16 mouse cellular contexts compared by ENCODE assay signal in the genomic region with DNA sequence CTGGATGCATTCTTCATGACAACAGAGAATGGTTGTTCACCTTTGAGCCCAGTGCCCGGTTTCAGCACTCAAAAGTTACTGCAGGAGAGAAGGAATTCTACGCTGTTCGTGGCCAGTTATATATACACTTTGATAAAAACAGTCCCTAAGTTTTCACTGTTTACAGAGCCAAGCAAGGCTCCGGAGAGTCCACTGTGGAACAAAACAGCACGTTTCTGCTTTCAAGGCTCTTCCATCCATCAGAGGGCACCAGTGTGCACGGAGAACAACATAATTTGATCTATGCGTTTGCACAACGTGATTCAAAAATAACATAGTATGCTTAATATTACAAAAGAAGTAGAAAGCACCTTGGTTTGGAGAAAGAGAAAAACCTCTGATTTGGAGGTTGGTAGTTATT.
DNase-seq lines count a peak whose midpoint lies in the region; ATAC-seq and TF ChIP-seq lines count a peak whose summit lies in the region.
"Had no signal": no experiment of that assay in that cellular context is flagged by ENCODE, and none has a peak within 500 bp of the region (broad histone marks: within the 10 kb centered on the region; RNA-seq: fewer than 3 reads in every experiment).

No protein-coding gene starts in this region.

- WGBS in kidney, postnatal 0 days, result 40% methylated on average over 8 of the region's 8 CpGs
- WGBS in kidney, embryonic 14.5 days, result 55% methylated on average over 8 of the region's 8 CpGs
- 23% methylated on average over 8 of the region's 8 CpGs for WGBS in intestine, postnatal 0 days

- TF ChIP-seq CTCF in kidney, postnatal 0 days (IDR thresholded peaks at IDR 0.05; ENCODE audit: low read depth), result peak; percentile 62
- TF ChIP-seq CTCF in intestine, postnatal 0 days (IDR thresholded peaks at IDR 0.05; ENCODE audit: low read depth), result peak; percentile 61

- no peaks in the 10 kb centered on the region for H3K36me3 ChIP-seq in kidney, postnatal 0 days (ENCODE audit: insufficient read depth, low read length)
- no peaks in the 10 kb centered on the region for H3K36me3 ChIP-seq in kidney, embryonic 14.5 days (ENCODE audit: control insufficient read depth, insufficient read depth, low read length)
- no peaks in the 10 kb centered on the region for H3K36me3 ChIP-seq in intestine, postnatal 0 days (ENCODE audit: control insufficient read depth, insufficient read depth)
- H3K36me3 ChIP-seq: embryonic facial prominence, embryonic 15.5 days; hindbrain, embryonic 12.5 days; limb, embryonic 10.5 days; neural tube, embryonic 15.5 days had no signal

- DNase-seq in cerebellum, postnatal 14 days, result peak; percentile 13 to 20
- no peak for DNase-seq in cerebellum, adult 9-11 months
- DNase-seq in kidney, postnatal 0 days (ENCODE audit: low spot score), result peak; percentile 50
- peak; percentile 26 for DNase-seq in adrenal gland, adult 2 months
- DNase-seq in urinary bladder, postnatal 36 days (ENCODE audit: low spot score in 2 of 2), result no peak
- DNase-seq in gastrocnemius, postnatal 10 days, result no peak
- DNase-seq: layer of hippocampus, adult 9-11 months; thymus, postnatal 25 days had no signal

- H3K27me3 ChIP-seq in kidney, postnatal 0 days (ENCODE audit: insufficient read depth, low read length), result no peaks in the 10 kb centered on the region
- no peaks in the 10 kb centered on the region for H3K27me3 ChIP-seq in kidney, embryonic 14.5 days (ENCODE audit: control insufficient read depth, insufficient read depth, low read length)
- H3K27me3 ChIP-seq in intestine, postnatal 0 days (replicated peaks; ENCODE audit: control insufficient read depth, insufficient read depth, low read length), result no peaks in the 10 kb centered on the region
- H3K27me3 ChIP-seq: embryonic facial prominence, embryonic 15.5 days; hindbrain, embryonic 12.5 days; neural tube, embryonic 15.5 days had no signal

- no peak overlapping the region for H3K4me3 ChIP-seq in kidney, postnatal 0 days (replicated peaks; ENCODE audit: low read depth, low read length)
- H3K4me3 ChIP-seq in kidney, embryonic 14.5 days (ENCODE audit: low read length), result no peak overlapping the region
- no peak overlapping the region for H3K4me3 ChIP-seq in intestine, postnatal 0 days (ENCODE audit: low read depth, low read length)
- H3K4me3 ChIP-seq: embryonic facial prominence, embryonic 15.5 days; hindbrain, embryonic 12.5 days; limb, embryonic 10.5 days; neural tube, embryonic 15.5 days had no signal

- no peaks in the 10 kb centered on the region for H3K9me3 ChIP-seq in kidney, postnatal 0 days (replicated peaks; ENCODE audit: low read length)
- no peaks in the 10 kb centered on the region for H3K9me3 ChIP-seq in kidney, embryonic 14.5 days (ENCODE audit: control insufficient read depth, low read length)
- H3K9me3 ChIP-seq in intestine, postnatal 0 days (ENCODE audit: control insufficient read depth), result no peaks in the 10 kb centered on the region
- H3K9me3 ChIP-seq: embryonic facial prominence, embryonic 15.5 days; hindbrain, embryonic 12.5 days; limb, embryonic 10.5 days; neural tube, embryonic 15.5 days had no signal

- no peak overlapping the region for H3K9ac ChIP-seq in kidney, postnatal 0 days (ENCODE audit: low read depth, low read length)
- H3K9ac ChIP-seq in kidney, embryonic 14.5 days (ENCODE audit: low read depth, low read length), result no peak overlapping the region
- no peak overlapping the region for H3K9ac ChIP-seq in intestine, postnatal 0 days (ENCODE audit: low read depth, low read length)
- H3K9ac ChIP-seq: embryonic facial prominence, embryonic 15.5 days; hindbrain, embryonic 12.5 days; neural tube, embryonic 15.5 days had no signal

- H3K4me1 ChIP-seq in kidney, postnatal 0 days (replicated peaks; ENCODE audit: insufficient read depth, low read length), result no peaks in the 10 kb centered on the region
- no peaks in the 10 kb centered on the region for H3K4me1 ChIP-seq in kidney, embryonic 14.5 days (ENCODE audit: control insufficient read depth, insufficient read depth, low read length)
- H3K4me1 ChIP-seq in intestine, postnatal 0 days (replicated peaks; ENCODE audit: control insufficient read depth, insufficient read depth, low read length), result no peaks in the 10 kb centered on the region
- H3K4me1 ChIP-seq: embryonic facial prominence, embryonic 15.5 days; hindbrain, embryonic 12.5 days; limb, embryonic 10.5 days; neural tube, embryonic 15.5 days had no signal

- H3K4me2 ChIP-seq in kidney, postnatal 0 days (ENCODE audit: low read length), result no peak overlapping the region
- no peak overlapping the region for H3K4me2 ChIP-seq in kidney, embryonic 14.5 days (replicated peaks; ENCODE audit: low read depth, low read length)
- H3K4me2 ChIP-seq in intestine, postnatal 0 days (replicated peaks; ENCODE audit: low read depth), result no peak overlapping the region
- H3K4me2 ChIP-seq: embryonic facial prominence, embryonic 15.5 days; heart, embryonic 11.5 days; hindbrain, embryonic 12.5 days; neural tube, embryonic 15.5 days had no signal

- H3K27ac ChIP-seq in kidney, postnatal 0 days, result no peak overlapping the region
- H3K27ac ChIP-seq in kidney, embryonic 14.5 days (ENCODE audit: low read depth, low read length), result no peak overlapping the region
- H3K27ac ChIP-seq in intestine, postnatal 0 days (ENCODE audit: low read depth, low read length), result no peak overlapping the region
- H3K27ac ChIP-seq: embryonic facial prominence, embryonic 15.5 days; hindbrain, embryonic 12.5 days; limb, embryonic 10.5 days; neural tube, embryonic 15.5 days had no signal

- no peak for ATAC-seq in kidney, postnatal 0 days (replicated peaks; ENCODE audit: low FRiP score, low read depth)
- no peak for ATAC-seq in kidney, embryonic 14.5 days (ENCODE audit: low FRiP score, low TSS enrichment)
- ATAC-seq in intestine, postnatal 0 days, result no peak
- ATAC-seq: midbrain, embryonic 16.5 days had no signal

Comparison
In these comparisons a context has a peak if more than half of its experiments do, and no peak if none do; other contexts are left out.
1. DNase-seq: peak in cerebellum, postnatal 14 days (2 of 2), kidney, postnatal 0 days (single experiment) and adrenal gland, adult 2 months (single experiment); none in cerebellum, adult 9-11 months (single experiment), urinary bladder, postnatal 36 days (0 of 2) and gastrocnemius, postnatal 10 days (single experiment).